Mouse (Mus musculus): ENCODE measurements at regions not wholly inside any gene's neighbourhood (a gene's known extent, or its start where the extent isn't known, plus 50 kb on each side); places are given as distances from the start of the nearest gene placed in this dataset.

GRCm38 (mm10) chrX:99326167-99326566 is 144.9 kb downstream of the Pja1 start:
- no peak for TF ChIP-seq CTCF (IDR thresholded peaks at IDR 0.05; ENCODE audit: control insufficient read depth, insufficient read depth, insufficient replicate concordance, low read depth, low read length)
- no peak for TF ChIP-seq POLR2A (IDR thresholded peaks at IDR 0.05; ENCODE audit: control insufficient read depth, low read depth, low read length)
